Mouse (Mus musculus) right cerebral cortex, postnatal 14 days (tissue): Measurements from ENCODE around the gene Vmn1r232.

Experiments used
- DNase-seq: peaks from one replicate; pipeline ENCODE4 v3.0.0; 2022

The Vmn1r232 gene

DNA sequence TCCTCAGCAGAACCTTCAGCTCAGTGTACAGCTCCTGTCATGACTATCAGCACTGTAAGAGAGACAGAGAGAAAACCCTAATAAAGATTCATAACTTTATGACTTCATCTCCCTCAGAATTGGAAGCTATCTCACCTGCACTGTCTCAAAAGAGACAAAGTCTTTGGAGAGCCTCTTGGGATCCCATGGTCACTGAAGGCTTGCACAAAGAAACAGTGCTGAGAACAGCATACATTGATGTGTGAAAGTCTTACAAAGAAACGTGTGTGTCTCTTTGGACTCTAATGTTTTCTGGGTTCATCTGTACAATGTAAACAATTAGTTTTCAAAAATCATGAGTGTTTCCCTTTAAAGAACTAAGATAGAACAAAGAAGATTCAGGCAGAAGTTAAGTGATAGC, at the start of gene Vmn1r232:
Gene Vmn1r232, minus strand, starts transcription at position 101 of the 400 bp plus-strand sequence.
- DNase-seq, result no peak

DNA sequence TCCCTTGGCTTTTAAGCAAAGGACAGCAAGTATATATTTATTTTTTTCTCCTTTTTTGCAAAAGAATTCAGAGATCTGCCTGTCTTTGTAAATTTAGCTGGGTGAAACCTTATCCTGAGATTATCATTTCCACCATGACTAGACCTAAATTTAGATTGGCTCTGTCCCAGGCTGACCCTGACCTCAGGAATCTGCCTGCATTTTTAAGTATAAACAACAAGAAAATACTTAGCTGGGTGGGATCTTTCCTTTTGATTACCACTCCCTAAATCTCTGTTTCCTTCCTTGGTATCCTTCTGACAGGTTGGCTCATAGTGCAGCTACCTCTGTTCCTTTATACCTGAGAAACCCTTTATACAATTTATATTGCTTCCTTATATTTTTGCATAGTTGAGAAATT, 47.2 kb upstream of the Vmn1r232 start:
- DNase-seq, result no peak

DNA sequence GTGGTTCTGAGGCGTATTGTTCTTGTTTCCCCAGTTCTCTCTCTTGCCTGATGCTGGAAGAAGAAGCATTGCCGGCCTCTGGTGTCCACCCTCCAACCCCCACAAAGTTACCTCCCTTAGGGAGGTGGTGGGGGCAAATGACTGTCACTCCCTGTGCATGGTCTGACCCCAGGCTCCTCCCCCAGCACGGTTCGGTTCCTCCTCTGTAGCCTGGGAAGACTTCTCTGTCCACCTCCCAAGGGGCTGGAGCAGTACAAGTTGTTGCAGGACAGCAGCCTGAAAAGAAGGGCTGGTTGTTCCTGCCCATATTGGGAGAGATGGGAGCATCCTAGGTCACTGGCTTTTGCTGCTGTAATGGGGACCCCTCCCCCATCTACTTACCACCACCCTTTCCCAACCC, 45.9 kb upstream of the Vmn1r232 start:
- no peak for DNase-seq

DNA sequence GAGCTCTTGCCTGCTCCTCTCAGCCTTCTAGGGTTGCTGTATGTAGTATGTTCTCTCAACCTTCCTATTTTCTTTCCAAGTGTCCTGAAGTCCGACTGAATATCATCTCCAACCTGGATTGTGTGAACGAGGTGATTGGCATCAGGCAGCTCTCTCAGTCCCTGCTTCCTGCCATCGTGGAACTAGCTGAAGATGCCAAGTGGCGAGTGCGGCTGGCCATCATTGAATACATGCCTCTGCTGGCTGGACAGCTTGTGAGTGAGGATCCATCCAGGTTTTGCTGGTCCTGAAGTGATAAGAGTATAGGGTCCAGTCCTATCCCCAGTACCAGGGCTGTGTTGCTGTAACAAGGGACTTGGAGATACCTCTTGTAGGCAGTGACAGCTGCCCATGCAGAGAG, 40.9 kb upstream of the Vmn1r232 start:
- DNase-seq, result no peak

DNA sequence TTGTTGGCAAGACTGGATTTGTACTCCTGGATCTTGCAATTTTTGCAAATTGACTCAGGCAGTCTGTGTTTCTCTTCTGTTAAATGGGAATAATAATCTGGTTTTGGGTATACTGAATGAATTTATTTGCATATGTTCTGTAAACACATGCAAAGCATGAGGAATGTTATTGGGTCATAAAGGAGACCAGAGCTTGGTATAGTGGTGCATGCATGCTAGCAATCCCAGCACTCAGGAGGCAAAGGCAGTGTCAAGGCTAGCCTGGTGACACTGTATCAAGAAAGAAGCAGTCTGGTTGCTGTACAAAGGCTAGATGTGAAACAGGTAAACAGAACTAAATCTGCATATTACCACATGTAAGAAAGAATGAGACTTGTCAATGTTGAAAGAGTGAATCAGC, 27.1 kb upstream of the Vmn1r232 start:
- DNase-seq, result no peak

DNA sequence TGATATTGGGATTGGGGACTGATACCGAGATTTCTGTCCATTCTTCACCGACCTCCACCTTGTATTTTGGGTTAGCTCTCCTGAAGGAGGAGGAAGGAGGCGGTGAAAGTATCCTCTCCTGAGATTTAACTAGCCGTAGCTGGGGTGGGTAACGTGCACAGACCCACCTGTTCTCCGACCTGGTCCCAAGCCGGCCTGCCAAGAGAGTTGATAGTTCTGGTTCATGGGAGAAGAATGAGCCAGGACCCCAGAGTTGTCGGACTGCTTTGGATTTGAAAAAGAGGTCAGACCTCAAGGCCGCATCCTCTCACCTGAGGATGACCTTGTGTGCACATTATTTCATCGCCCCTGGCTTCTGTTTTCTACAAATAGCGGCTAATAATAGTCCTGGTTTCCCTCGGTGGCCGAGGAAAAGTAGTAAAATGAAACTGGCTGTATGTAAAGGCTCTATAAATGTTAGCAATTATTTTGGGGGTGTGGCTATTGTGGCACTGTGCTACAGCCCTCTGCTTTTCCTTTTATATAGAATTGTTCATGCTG, 26.6 kb upstream of the Vmn1r232 start:
- DNase-seq, result peak; percentile 8

DNA sequence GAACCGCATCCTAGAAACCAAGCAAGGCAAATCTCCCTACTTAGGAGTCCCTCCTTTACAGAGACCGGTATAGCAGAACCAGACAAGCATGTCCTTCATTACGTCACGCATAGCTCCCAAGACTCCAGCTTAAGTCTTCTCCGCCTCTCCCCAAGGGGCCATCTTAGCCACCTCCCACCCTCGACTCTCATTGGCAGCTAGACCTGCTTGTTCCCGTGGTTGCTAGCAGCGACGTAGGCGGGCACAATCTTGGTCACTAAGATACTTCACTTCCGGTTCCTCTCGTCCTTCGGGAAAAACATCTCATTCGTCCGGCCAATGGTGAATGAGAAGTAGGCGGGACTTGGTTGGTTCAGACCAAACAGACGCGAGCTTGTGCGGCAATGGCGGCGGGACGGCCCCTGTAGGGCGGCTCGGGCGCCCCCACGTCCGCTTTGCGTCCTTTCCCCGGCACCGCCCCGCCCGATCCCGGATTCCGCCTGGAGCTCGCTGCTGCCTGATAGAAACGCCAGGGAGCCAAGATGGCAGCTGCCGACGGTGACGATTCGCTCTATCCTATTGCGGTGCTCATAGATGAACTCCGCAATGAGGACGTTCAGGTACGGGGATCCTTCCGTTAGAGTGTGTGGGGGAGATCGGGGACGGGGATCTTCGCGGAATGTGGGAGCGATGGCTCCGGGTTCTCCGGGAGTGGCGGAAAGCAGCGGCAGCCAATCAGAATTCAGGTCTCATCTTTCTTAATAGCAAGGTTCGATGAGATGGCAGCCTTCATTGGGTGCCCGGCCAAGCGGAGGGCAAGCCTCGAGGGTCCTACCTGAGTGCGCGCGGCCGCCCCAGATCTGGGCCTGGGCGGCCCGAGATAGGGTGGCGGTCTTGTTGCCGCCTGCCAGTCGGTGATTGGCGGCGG, 25.7 kb upstream of the Vmn1r232 start, which contains the start of gene Ppp2r1a:
Gene Ppp2r1a, plus strand, starts transcription at position 327 of the 907 bp plus-strand sequence.
- DNase-seq, result peak; percentile 97

DNA sequence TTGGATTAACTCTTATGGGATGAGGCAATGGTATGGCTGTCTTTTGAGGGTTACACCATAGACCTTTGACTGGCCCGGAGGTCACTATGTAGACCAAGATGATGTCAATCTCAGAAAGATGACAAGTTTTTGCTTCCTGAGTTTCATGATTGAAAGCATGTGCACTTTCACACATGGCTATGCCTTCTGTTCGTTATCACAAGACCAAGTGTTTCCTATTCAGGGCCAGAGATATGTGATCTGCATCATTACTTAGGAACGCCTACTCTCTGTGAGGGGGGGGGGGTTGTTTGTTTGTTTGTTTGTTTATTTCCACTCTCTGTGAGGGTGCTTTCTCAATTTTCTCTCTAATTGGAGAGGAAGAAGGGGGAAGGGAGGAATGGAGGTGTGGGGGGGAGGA, 24.7 kb upstream of the Vmn1r232 start:
- DNase-seq, result no peak

DNA sequence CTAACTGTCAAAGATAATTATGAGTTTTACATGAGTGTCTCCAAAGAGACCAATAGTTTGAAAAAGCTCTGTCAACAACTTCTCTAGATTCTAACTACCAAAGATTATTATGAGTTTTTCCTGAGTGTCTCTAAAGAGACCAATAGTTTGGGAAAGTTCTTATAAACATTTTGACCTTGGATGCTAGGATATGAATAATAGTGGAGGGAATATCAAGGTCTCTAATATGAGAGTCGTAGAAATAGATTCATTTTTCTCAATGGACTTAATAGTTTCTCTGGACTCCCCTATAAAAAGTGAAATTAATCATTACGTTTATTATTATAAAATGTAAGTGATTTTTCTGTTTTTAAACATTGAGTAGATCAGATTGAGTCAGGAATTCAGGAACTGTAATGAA, 14.5 kb downstream of the Vmn1r232 start, which contains the start of gene Vmn1r231:
Gene Vmn1r231, minus strand, starts transcription at position 101 of the 400 bp plus-strand sequence.
- no peak for DNase-seq
